Mouse (Mus musculus) E14TG2a.4 (cell line): ENCODE results near the gene Hoxa10.

Source experiments
- H3K27me3 ChIP-seq: 2 replicates; pipeline ENCODE4 v1.6.1; 2014; ENCODE audit warnings: low read length, control low read depth; ENCODE audit not compliant: insufficient read depth
- H3K36me3 ChIP-seq: 2 replicates; pipeline ENCODE4 v1.6.1; 2014; ENCODE audit warnings: low read length, control low read depth; ENCODE audit not compliant: insufficient read depth
- H3K4me1 ChIP-seq: replicated peaks from 2 replicates; pipeline ENCODE4 v1.6.1; 2014; ENCODE audit warnings: low read depth, low read length, control low read depth
- H3K4me3 ChIP-seq: replicated peaks from 2 replicates; pipeline ENCODE4 v1.5.1; 2014; ENCODE audit warnings: mild to moderate bottlenecking, low read length
- H3K9me3 ChIP-seq: 2 replicates; pipeline ENCODE4 v1.6.1; 2014; ENCODE audit warnings: low read length, control low read depth
- CTCF ChIP-seq: conservative IDR thresholded peaks from 2 replicates; pipeline ENCODE4 v1.5.1; 2014; ENCODE audit warnings: low read length
- NANOG ChIP-seq: IDR thresholded peaks from 2 replicates; pipeline ENCODE4 v1.6.1; 2014; ENCODE audit warnings: borderline replicate concordance, low read length, mixed read lengths
- POU5F1 ChIP-seq: IDR thresholded peaks from 2 replicates; pipeline ENCODE4 v1.6.1; 2014; ENCODE audit warnings: low read length, borderline replicate concordance

Hoxa10 gene

GRCm38 (mm10) chr6:52215070-52215469 is 25.6 kb downstream of the Hoxa10 start:
- TF ChIP-seq CTCF (no peak), NANOG (no peak), POU5F1 (no peak)
- H3K27me3 ChIP-seq: peaks cover 99% of the 10 kb centered on the region
- peaks cover 50% of the 10 kb centered on the region for H3K4me1 ChIP-seq
- no peaks in the 10 kb centered on the region for H3K9me3 ChIP-seq
- no peaks in the 10 kb centered on the region for H3K36me3 ChIP-seq
- no peak overlapping the region for H3K4me3 ChIP-seq

GRCm38 (mm10) chr6:52214271-52214670 is 26.4 kb downstream of the Hoxa10 start:
- no peaks in the 10 kb centered on the region for H3K9me3 ChIP-seq
- peaks cover 51% of the 10 kb centered on the region for H3K4me1 ChIP-seq

GRCm38 (mm10) chr6:52213119-52213986 is 27.3 kb downstream of the Hoxa10 start, which contains the start of the genes Hoxa3 and Gm28308:
Gene Hoxa3 (minus strand): TSS chr6:52213336.
Gene Gm28308 (minus strand): TSS chr6:52213339.
- H3K9me3 ChIP-seq: no peaks in the 10 kb centered on the region
- H3K36me3 ChIP-seq: no peaks in the 10 kb centered on the region
- peak within 1 kb of the TSS; percentile 35; the same call in 1 of the 2 replicates for H3K4me3 ChIP-seq
- H3K27me3 ChIP-seq: peaks cover 98% of the 10 kb centered on the region
- H3K4me1 ChIP-seq: peaks cover 59% of the 10 kb centered on the region
- no peak for TF ChIP-seq POU5F1
- no peak for TF ChIP-seq NANOG
- TF ChIP-seq CTCF: no peak

More at GRCm38 (mm10) chr6:52214271-52214670, 26.4 kb downstream of the Hoxa10 start:
- no peak for TF ChIP-seq POU5F1
- TF ChIP-seq CTCF: no peak
- TF ChIP-seq NANOG: no peak
- no peak overlapping the region for H3K4me3 ChIP-seq
- H3K27me3 ChIP-seq: peaks cover 99% of the 10 kb centered on the region
- no peaks in the 10 kb centered on the region for H3K36me3 ChIP-seq

GRCm38 (mm10) chr6:52212556-52213118 is 28.0 kb downstream of the Hoxa10 start:
- Histone ChIP-seq H3K4me1 (peaks cover 57% of the 10 kb centered on the region), H3K36me3 (no peaks in the 10 kb centered on the region), H3K27me3 (peaks cover 98% of the 10 kb centered on the region), H3K4me3 (peak overlapping the region; percentile 35; the same call in 1 of the 2 replicates), H3K9me3 (no peaks in the 10 kb centered on the region)
- TF ChIP-seq POU5F1 (no peak), NANOG (no peak), CTCF (no peak)

- H3K4me3 ChIP-seq: 0 out of 2 replicates have a peak overlapping the region, but pooled peaks have one; percentile 26
- H3K27me3 ChIP-seq: peaks cover 98% of the 10 kb centered on the region
- no peaks in the 10 kb centered on the region for H3K36me3 ChIP-seq
- TF ChIP-seq POU5F1 (no peak), NANOG (no peak), CTCF (no peak)
- no peaks in the 10 kb centered on the region for H3K9me3 ChIP-seq
- H3K4me1 ChIP-seq: peaks cover 53% of the 10 kb centered on the region
These were observed 28.7 kb downstream of the Hoxa10 start for GRCm38 (mm10) chr6:52211961-52212360.

- peaks cover 98% of the 10 kb centered on the region for H3K27me3 ChIP-seq
- H3K36me3 ChIP-seq: no peaks in the 10 kb centered on the region
- peaks cover 50% of the 10 kb centered on the region for H3K4me1 ChIP-seq
- TF ChIP-seq NANOG (no peak), CTCF (no peak), POU5F1 (no peak)
- no peaks in the 10 kb centered on the region for H3K9me3 ChIP-seq
- 0 out of 2 replicates have a peak overlapping the region, but pooled peaks have one; percentile 26 for H3K4me3 ChIP-seq
These were observed 29.3 kb downstream of the Hoxa10 start for GRCm38 (mm10) chr6:52211170-52211935.

GRCm38 (mm10) chr6:52209685-52210046 is 31.0 kb downstream of the Hoxa10 start:
- Histone ChIP-seq H3K4me3 (no peak overlapping the region), H3K4me1 (peaks cover 57% of the 10 kb centered on the region), H3K27me3 (peaks cover 98% of the 10 kb centered on the region), H3K36me3 (no peaks in the 10 kb centered on the region), H3K9me3 (no peaks in the 10 kb centered on the region)
- TF ChIP-seq NANOG (no peak), CTCF (no peak), POU5F1 (no peak)
